Mouse (Mus musculus) lung, embryonic 15.5 days (tissue): Measurements from ENCODE around the gene Mmp24. TPM values are rescaled to one million over a fixed set of nuclear protein-coding genes. Genes with fewer than 3 reads are reported as not detected.

ENCODE experiments used
- ATAC-seq: fragments of 200-750 bp; cut with Nextera tagmentation; 2 replicates; pipeline ENCODE4 v1.8.0; 2017; ENCODE audit warnings: moderate number of reproducible peaks, borderline replicate concordance; ENCODE audit not compliant: low FRiP score, low TSS enrichment; ENCODE audit errors: extremely low read depth
- H3K27ac ChIP-seq: fragments of 300-500 bp; sonication (generic); 2 replicates; pipeline ENCODE4 v1.5.1; 2015; ENCODE audit warnings: moderate library complexity, mild to moderate bottlenecking, inconsistent platforms
- H3K27me3 ChIP-seq: fragments of 300-500 bp; sonication (generic); 2 replicates; pipeline ENCODE4 v1.6.1; 2015; ENCODE audit warnings: inconsistent platforms
- H3K36me3 ChIP-seq: fragments of 300-500 bp; sonication (generic); 2 replicates; pipeline ENCODE4 v1.6.1; 2015; ENCODE audit warnings: inconsistent platforms
- H3K4me1 ChIP-seq: fragments of 300-500 bp; sonication (generic); 2 replicates; pipeline ENCODE4 v1.6.1; 2015; ENCODE audit warnings: inconsistent platforms
- H3K4me2 ChIP-seq: fragments of 300-500 bp; sonication (generic); 2 replicates; pipeline ENCODE4 v1.6.1; 2015; ENCODE audit warnings: inconsistent platforms, mild to moderate bottlenecking, moderate library complexity
- H3K4me3 ChIP-seq: fragments of 300-500 bp; sonication (generic); 2 replicates; pipeline ENCODE4 v1.5.1; 2015; ENCODE audit warnings: mild to moderate bottlenecking, inconsistent platforms
- H3K9ac ChIP-seq: fragments of 300-500 bp; sonication (generic); 2 replicates; pipeline ENCODE4 v1.6.1; 2015; ENCODE audit warnings: inconsistent platforms
- H3K9me3 ChIP-seq: fragments of 300-500 bp; sonication (generic); 2 replicates; pipeline ENCODE4 v1.6.1; 2016; ENCODE audit warnings: inconsistent platforms
- WGBS: fragments of 180-500 bp; shearing (Covaris S2); methylation state at CpG from one replicate; pipeline ENCODE4 v1.1.7; 2015; 5-methylcytosine and 5-hydroxymethylcytosine counted together
- polyA plus RNA-seq: library from polyadenylated mRNA; unstranded; fragments of >200 nt; fragmentation: Nextera tagmentation; extraction: Ambion mirVana; gene quantifications from 2 replicates; pipeline ENCODE4 v1.2.1, GENCODE M21; 2015

Gene Mmp24
- polyA plus RNA-seq, 1 experiment from 2014 or later, result 0.09 TPM

GRCm38 (mm10) chr2:155846930-155847329 is 71.8 kb downstream of the Mmp24 start:
- 71% methylated on average over 8 of the region's 8 CpGs for WGBS
- H3K4me1 ChIP-seq, result no peaks in the 10 kb centered on the region
- ATAC-seq, result no peak
- no peak overlapping the region for H3K4me3 ChIP-seq
- no peaks in the 10 kb centered on the region for H3K27me3 ChIP-seq
- no peaks in the 10 kb centered on the region for H3K9me3 ChIP-seq
- H3K4me2 ChIP-seq, result no peak overlapping the region
- no peak overlapping the region for H3K9ac ChIP-seq
- H3K36me3 ChIP-seq, result peaks cover 22% of the 10 kb centered on the region
- H3K27ac ChIP-seq, result no peak overlapping the region

DNA sequence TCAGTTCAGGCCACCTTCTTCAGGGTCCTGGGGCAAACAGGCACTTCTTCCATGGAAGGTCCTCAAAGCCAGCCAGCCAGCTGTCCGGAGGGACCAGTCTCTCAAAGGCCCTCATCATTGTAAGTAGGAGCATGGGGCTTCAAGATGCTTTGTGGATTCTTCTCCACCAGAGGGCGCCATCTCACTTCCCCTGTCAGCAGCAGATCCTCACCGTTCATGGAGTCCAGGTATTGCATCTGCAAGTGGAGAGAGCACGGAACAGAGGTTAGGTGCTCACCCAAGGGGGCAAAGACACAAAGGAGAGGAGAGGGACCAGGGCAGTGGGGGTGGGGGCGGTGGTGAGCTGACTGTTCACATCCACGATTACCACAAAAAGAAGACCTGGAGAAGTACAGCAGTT is 73.1 kb downstream of the Mmp24 start:
- 0 out of 2 replicates have a peak, but pooled peaks have one; percentile 8 for ATAC-seq
- no peak overlapping the region for H3K4me3 ChIP-seq
- H3K27me3 ChIP-seq, result no peaks in the 10 kb centered on the region
- 27% methylated on average over 6 of the region's 6 CpGs for WGBS
- H3K4me2 ChIP-seq, result no peak overlapping the region
- no peak overlapping the region for H3K27ac ChIP-seq
- H3K4me1 ChIP-seq, result no peaks in the 10 kb centered on the region
- no peaks in the 10 kb centered on the region for H3K9me3 ChIP-seq
- peaks cover 22% of the 10 kb centered on the region for H3K36me3 ChIP-seq
- no peak overlapping the region for H3K9ac ChIP-seq

DNA sequence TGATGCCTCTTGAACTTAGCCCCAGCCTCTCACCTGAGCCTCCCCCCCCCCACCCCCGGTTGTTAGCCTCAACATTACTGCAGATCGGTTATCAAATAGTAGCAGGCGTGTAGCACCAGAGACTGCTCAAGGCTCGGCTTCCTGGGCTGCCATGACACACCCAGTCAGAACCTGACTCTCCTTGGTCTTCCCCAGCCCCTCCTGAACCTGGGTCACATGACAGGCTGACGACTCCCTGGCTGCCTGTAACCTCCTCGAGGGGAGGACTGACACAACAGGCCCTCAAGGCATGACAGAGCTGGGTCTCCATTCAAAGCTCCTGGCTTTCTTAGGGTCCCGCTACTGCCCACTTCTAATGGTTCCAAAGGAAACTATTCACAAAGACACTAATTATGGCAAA is 74.3 kb downstream of the Mmp24 start:
- ATAC-seq, result no peak
- H3K9me3 ChIP-seq, result no peaks in the 10 kb centered on the region
- no peak overlapping the region for H3K9ac ChIP-seq
- H3K27ac ChIP-seq, result no peak overlapping the region
- H3K4me2 ChIP-seq, result no peak overlapping the region
- H3K4me3 ChIP-seq, result no peak overlapping the region
- H3K4me1 ChIP-seq, result no peaks in the 10 kb centered on the region
- H3K27me3 ChIP-seq, result no peaks in the 10 kb centered on the region
- WGBS, result 61% methylated on average over 7 of the region's 7 CpGs
- H3K36me3 ChIP-seq, result peaks cover 26% of the 10 kb centered on the region

DNA sequence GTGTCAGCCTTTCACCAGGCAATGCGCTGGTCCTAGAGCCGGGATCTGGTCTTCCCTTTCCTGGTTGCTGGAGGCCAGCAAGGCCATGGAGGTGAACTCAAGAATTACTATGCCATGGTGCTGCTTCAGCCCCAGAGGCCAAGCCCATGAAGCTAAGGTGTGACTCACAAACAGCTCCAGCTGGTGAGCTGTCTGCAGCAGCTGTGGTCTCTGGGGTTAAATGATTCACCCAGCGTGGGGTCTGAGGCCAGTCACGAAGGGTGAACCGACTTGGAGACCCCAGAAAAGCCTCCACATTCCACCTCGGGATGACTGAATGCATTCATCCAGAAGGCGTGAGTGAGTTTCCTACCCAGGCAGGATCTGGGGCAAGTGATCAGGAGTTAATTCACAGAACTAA is 75.0 kb downstream of the Mmp24 start:
- Histone ChIP-seq H3K4me1 (no peaks in the 10 kb centered on the region), H3K27ac (no peak overlapping the region), H3K9ac (no peak overlapping the region), H3K36me3 (peaks cover 26% of the 10 kb centered on the region), H3K9me3 (no peaks in the 10 kb centered on the region), H3K27me3 (no peaks in the 10 kb centered on the region), H3K4me2 (no peak overlapping the region), H3K4me3 (no peak overlapping the region)
- ATAC-seq, result no peak
- WGBS, result 74% methylated on average over 7 of the region's 7 CpGs

GRCm38 (mm10) chr2:155852536-155852935 is 77.4 kb downstream of the Mmp24 start:
- H3K9ac ChIP-seq, result no peak overlapping the region
- H3K4me2 ChIP-seq, result no peak overlapping the region
- no peaks in the 10 kb centered on the region for H3K4me1 ChIP-seq
- 72% methylated on average over 5 of the region's 5 CpGs for WGBS
- H3K27ac ChIP-seq, result no peak overlapping the region
- no peak overlapping the region for H3K4me3 ChIP-seq
- H3K27me3 ChIP-seq, result no peaks in the 10 kb centered on the region
- ATAC-seq, result no peak
- H3K9me3 ChIP-seq, result no peaks in the 10 kb centered on the region
- peaks cover 25% of the 10 kb centered on the region for H3K36me3 ChIP-seq

GRCm38 (mm10) chr2:155860102-155860501 is 85.0 kb downstream of the Mmp24 start:
- no peak overlapping the region for H3K4me3 ChIP-seq
- H3K27ac ChIP-seq, result no peak overlapping the region
- 77% methylated on average over 7 of the region's 7 CpGs for WGBS
- no peak for ATAC-seq
- no peak overlapping the region for H3K4me2 ChIP-seq
- H3K27me3 ChIP-seq, result no peaks in the 10 kb centered on the region
- no peaks in the 10 kb centered on the region for H3K9me3 ChIP-seq
- 0 out of 2 replicates have a peak, but pooled peaks cover 8% of the 10 kb centered on the region for H3K4me1 ChIP-seq
- H3K36me3 ChIP-seq, result peaks cover 5% of the 10 kb centered on the region; the same call in 1 of the 2 replicates
- H3K9ac ChIP-seq, result no peak overlapping the region

DNA sequence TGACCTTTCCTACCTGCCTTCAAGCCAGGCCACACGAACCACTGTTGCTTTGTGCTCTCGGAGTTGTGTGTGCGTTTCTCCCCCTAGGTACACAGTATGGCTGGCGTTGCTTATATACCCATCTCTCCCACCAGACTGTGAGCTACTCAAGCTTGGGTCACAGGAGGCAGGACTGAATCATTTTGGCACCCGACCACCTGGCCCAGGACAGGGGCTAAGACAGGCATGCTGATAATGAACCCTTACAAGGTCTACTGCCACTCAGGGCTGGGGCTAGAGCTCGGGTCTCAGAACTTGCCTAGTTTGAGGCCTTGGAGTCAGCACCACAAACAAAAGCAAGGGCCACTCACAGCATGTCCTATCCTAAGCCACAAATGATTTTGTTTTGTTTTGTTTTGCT is 86.4 kb downstream of the Mmp24 start:
- H3K27ac ChIP-seq, result no peak overlapping the region
- H3K9me3 ChIP-seq, result no peaks in the 10 kb centered on the region
- no peaks in the 10 kb centered on the region for H3K27me3 ChIP-seq
- H3K4me3 ChIP-seq, result no peak overlapping the region
- ATAC-seq, result no peak
- 86% methylated on average over 6 of the region's 6 CpGs for WGBS
- H3K4me1 ChIP-seq, result 0 out of 2 replicates have a peak, but pooled peaks cover 8% of the 10 kb centered on the region
- H3K4me2 ChIP-seq, result no peak overlapping the region
- H3K9ac ChIP-seq, result no peak overlapping the region
- 0 out of 2 replicates have a peak, but pooled peaks cover 3% of the 10 kb centered on the region for H3K36me3 ChIP-seq

- Histone ChIP-seq H3K36me3 (no peaks in the 10 kb centered on the region), H3K27ac (no peak overlapping the region), H3K4me1 (0 out of 2 replicates have a peak, but pooled peaks cover 8% of the 10 kb centered on the region), H3K4me2 (no peak overlapping the region), H3K4me3 (no peak overlapping the region), H3K9ac (no peak overlapping the region), H3K27me3 (no peaks in the 10 kb centered on the region), H3K9me3 (no peaks in the 10 kb centered on the region)
- 61% methylated on average over 13 of the region's 13 CpGs for WGBS
- ATAC-seq, result peak; percentile 62; the same call in 1 of the 2 replicates
Measured at GRCm38 (mm10) chr2:155862573-155863300, 87.6 kb downstream of the Mmp24 start.

GRCm38 (mm10) chr2:155863301-155863867 is 88.2 kb downstream of the Mmp24 start:
- H3K27me3 ChIP-seq, result no peaks in the 10 kb centered on the region
- no peaks in the 10 kb centered on the region for H3K9me3 ChIP-seq
- H3K4me1 ChIP-seq, result 0 out of 2 replicates have a peak, but pooled peaks cover 8% of the 10 kb centered on the region
- WGBS, result 50% methylated on average over 11 of the region's 11 CpGs
- H3K27ac ChIP-seq, result no peak overlapping the region
- H3K4me3 ChIP-seq, result no peak overlapping the region
- no peak overlapping the region for H3K9ac ChIP-seq
- no peak overlapping the region for H3K4me2 ChIP-seq
- no peaks in the 10 kb centered on the region for H3K36me3 ChIP-seq
- no peak for ATAC-seq

Other genes with a start within 250 kb of the Mmp24 start
- gene Gss, start 182.5 kb upstream of the Mmp24 start, polyA plus RNA-seq, result 26.5 and 29.8 TPM in 2 replicates
- gene Myh7b, start 164.1 kb upstream of the Mmp24 start, polyA plus RNA-seq, result 0.85 and 1.1 TPM in 2 replicates
- gene Trpc4ap, start 83.0 kb upstream of the Mmp24 start, polyA plus RNA-seq, result 126 and 133 TPM in 2 replicates
- 41.2 and 45.2 TPM in 2 replicates for gene Edem2, start 45.9 kb upstream of the Mmp24 start, polyA plus RNA-seq
- not detected in 2 replicates for gene Gm17581, start 39.5 kb upstream of the Mmp24 start, polyA plus RNA-seq
- 14.6 and 15.3 TPM in 2 replicates for gene Procr, start 24.2 kb upstream of the Mmp24 start, polyA plus RNA-seq
- 17.4 and 19.7 TPM in 2 replicates for gene BC029722, start 44.1 kb downstream of the Mmp24 start, polyA plus RNA-seq
- gene Eif6, start 51.6 kb downstream of the Mmp24 start, polyA plus RNA-seq, result 184 and 199 TPM in 2 replicates
- gene Fam83c, start 59.5 kb downstream of the Mmp24 start, polyA plus RNA-seq, result 0.10 and 0.21 TPM in 2 replicates
- 65.9 and 75.6 TPM in 2 replicates for gene Uqcc1, start 155.0 kb downstream of the Mmp24 start, polyA plus RNA-seq
- gene Gm15557, start 165.4 kb downstream of the Mmp24 start, polyA plus RNA-seq, result not detected in 2 replicates
- gene Gdf5, start 170.0 kb downstream of the Mmp24 start, polyA plus RNA-seq, result 0.34 and 0.57 TPM in 2 replicates
- gene Cep250, start 181.1 kb downstream of the Mmp24 start, polyA plus RNA-seq, result 22.5 and 26.1 TPM in 2 replicates
- gene 6430550D23Rik, start 232.6 kb downstream of the Mmp24 start, polyA plus RNA-seq, result 0.88 and 1.8 TPM in 2 replicates
- gene Ergic3, start 232.7 kb downstream of the Mmp24 start, polyA plus RNA-seq, result 224 and 226 TPM in 2 replicates